Mouse (Mus musculus) kidney, postnatal 14 days (tissue): Measurements from ENCODE around the gene Rfx2.

Source experiments
- DNase-seq: peaks from one replicate; pipeline ENCODE4 v3.0.0; 2022; ENCODE audit warnings: mixed read lengths

Gene Rfx2

DNA sequence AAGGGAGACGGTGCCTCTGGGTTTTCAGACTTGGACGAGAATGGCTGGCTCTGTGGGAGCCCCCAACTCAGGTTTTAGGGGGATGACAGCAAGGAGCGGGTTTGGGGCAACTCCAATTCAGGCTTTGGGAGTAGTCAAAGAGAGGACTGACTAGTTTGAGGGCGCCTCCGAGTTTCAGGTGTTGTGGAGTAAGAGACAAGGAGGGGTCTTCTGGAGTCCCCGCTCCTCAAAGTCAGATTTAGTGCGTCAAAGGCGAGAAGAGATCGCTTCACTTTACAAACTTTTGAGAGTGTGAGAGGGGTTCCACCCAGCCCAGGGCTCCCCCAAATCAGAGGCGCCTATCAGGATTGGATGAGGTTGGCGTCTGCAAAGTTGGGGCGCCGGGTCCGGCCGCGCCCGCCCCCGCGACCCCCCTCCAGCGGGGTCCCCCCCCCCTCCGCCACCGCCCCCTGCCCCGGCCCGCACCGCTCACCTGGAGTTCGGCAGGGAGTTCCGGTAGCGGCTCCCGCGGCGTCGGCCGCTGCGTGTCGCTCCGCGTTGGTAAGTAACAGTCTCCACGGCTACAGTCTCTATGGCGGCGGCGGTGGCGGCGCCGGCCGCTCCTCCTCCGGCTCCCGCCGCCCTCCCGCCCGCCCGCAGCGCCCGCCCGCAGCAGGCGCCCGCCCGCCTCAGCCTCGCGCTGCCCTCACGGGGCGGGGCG lies at the start of gene Rfx2:
TSS of gene Rfx2 (minus strand) at position 603 of the 700 bp plus-strand sequence.
- no peak for DNase-seq

DNA sequence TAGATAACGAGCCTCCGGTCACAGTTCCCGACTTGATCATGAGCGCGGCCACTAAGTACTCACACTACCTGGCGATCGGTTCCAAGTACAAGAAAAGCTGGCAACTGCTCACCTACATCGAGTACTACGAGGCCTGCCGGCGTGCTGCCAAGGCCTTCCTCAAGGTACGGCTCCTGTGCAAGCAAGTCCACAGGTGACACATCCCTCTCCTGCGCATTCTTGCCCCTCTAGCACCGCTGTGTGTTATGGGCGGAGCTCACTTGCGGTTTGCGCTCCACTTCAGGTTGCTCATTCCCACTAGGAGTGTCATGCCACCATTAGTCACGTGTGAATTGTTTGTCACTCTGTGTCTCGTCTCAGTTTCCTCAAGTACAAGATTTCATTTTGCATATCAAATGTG lies 46.6 kb upstream of the Rfx2 start:
- no peak for DNase-seq

DNA sequence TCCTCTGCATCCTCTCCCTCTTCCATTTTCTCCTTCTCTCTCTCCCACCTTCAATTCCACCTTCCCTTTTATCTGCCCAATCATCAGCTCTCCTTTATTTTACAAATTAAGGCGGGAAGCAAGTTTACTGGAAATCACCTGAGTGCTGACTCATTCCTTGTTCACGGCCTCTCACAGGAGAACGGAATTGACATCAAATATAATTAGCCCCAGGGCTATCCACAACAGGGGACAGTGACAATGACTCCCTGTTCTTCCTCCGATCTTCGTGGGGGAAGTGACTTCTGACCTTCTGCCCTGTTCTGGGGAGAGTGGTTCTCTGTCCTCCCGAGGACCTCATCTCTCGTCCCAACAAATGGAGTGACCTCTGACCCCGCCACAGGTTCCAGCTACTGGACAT lies 46.2 kb upstream of the Rfx2 start:
- no peak for DNase-seq

DNA sequence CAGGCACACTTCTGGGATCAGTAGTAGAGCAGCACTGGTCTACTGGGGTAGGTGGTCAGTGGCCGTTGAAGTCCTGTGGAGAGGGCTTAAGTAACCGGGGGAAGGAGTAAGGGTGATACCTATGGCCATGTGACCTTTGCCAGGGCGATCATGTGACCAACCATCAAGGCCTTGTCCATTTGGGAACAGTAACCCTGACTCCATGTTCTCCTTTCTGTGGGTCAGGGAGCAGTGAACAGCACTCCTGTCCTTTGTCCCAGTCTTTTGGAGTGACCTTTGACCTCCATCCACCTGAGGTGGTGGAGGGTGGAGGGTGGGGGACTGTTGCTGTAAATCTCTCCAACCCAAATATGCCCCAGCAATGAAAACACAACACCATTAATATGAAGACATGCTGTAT lies 45.7 kb upstream of the Rfx2 start:
- DNase-seq = no peak

DNA sequence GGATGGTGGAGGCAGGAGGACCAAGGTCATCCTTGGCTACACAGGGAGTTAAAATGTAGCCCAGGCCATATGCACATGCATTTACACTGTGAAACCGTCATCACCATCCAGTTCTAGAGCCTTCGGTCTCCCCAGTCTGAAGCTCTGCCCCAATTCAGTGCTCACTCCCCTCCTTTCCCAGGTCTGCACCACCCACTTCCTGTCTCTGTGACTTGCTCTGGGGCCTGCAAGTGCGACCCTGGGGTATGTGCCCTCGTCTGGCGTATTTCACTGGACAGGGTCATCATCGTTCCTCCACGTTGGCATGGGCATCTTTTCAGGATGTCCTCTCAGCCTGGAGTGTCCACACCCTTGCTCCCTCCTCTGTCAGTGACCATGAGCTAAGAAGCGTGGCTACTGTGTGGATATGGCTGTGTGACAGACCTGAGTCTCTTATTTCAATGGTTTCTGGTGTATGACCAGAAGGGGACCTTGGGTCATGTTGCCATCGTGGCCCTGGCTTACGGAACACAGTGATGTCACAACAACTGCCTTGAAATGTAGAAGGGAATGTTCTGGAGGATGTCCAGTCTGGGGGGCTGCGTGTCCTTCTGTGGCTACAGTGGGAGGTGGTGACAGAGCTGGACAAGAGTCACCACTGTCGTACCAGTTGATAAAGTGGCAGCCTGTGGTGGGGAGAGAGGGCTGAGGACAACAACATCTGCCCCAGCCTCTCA lies 44.3 kb upstream of the Rfx2 start, which contains the start of gene 1700061G19Rik:
TSS of gene 1700061G19Rik (plus strand) at position 542 of the 716 bp plus-strand sequence.
- no peak for DNase-seq

DNA sequence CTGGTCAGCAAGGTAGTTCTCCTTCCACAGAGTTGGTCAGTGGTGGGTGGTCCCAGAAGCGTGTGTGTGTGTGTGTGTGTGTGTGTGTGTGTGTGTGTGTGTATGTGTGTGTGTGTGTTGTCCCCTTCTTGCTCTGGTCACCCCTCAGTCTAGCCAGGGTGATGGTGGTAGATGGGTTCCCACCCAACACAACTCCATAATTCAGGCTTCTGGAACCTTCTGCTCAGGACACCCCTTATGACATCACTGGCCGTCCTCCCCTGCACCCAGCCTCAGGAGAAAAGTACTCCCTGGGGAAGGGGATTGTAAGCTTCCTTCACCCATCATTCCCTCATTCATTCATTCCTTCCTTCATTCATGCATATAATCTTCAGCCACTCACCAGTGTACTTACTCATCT lies 43.4 kb upstream of the Rfx2 start, which contains the start of gene Acsbg2:
TSS of gene Acsbg2 (minus strand) at position 211 of the 400 bp plus-strand sequence.
- DNase-seq = no peak

DNA sequence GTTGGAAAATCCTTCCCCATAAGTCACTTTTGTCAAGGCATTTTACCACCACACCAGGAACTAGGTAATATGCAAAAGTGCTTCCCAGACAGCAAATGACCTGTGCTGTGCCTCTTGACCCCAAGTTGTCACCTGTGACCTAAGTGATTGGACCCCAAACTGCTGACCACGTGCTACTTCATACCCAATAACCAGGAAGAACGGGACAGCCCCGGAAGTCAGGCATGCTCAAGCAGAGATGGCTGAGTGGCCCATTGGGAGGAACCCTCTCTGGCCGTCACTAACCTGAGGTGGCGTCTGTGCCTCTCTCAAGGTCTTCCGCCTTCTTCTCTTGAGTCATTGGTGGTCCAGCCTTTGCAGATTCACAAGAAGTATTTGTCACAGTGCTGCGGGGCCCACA lies 41.7 kb upstream of the Rfx2 start:
- DNase-seq = no peak

DNA sequence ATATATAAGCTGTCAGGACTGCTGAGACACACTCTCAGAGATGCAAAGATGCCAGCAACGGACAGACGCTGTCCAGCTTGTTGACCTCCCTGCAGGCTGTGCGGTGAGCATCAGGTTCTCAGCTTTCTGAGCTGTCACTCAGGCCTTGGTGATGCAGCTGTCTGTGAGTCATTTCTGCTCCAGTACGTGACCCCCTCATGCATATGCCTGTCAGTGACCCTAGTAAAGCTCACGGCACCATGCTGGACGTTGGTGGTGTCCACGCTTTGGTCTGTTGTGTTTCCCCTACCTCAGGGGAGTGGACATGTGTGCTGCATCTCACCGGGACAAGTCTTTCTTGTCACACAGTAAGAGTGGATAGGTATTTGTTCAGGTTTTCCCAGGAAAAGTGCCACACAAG lies 41.0 kb upstream of the Rfx2 start:
- no peak for DNase-seq

DNA sequence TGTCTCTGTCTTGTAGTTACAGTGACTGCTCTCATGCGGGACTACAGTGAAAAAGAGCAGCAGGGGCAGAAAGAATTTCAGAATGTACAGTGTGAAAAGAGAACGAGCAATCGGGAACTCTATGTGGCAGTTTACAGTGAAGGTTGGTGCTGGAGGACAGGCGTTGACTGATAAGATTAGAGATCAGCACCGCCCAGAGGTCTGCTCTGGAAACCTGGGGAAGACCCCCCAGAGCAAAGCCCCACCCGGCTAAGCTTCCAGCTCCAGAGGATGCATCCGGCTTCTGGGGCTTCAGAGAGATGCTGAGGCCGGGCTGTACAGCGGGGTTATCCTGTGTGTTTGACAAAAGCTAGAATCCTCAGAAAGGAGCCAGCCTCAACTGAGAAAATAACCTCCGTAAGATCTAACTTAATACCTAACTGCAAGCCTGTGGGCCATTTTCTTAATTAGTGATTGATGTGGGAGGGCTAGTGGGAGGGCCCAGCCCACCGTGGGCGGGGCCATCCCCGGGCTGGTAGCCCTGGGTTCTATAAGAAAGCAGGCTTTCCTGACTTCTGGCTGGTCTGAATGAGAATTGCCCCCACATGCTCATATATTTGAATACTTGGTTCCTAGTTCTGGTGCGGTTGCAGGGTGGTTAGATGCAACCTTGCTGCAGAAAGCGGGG lies 39.6 kb upstream of the Rfx2 start:
- no peak for DNase-seq

DNA sequence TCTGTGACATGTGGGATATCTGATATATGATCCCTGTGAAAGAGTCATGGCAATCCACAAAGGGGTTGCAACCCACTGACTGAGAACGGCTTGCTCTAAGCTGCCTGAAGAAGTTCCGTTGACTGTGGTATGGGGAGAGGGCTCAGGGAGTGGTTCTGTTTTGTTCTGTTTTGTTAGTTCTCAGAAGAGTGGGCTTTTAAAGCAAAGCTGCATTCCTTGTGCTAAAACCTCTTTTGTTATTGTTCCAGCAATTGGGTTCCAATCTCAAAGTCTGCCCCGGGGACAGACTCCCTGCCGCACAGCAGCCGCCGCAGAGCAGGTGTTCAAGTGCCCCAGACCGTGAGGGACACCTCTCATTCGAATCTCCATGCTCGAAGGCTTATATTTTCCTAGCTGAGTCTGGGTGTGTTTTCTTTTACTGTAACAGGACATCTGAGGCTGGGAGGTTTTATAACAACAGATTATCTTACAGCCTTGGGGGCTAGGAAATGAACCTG lies 38.7 kb upstream of the Rfx2 start:
- no peak for DNase-seq

DNA sequence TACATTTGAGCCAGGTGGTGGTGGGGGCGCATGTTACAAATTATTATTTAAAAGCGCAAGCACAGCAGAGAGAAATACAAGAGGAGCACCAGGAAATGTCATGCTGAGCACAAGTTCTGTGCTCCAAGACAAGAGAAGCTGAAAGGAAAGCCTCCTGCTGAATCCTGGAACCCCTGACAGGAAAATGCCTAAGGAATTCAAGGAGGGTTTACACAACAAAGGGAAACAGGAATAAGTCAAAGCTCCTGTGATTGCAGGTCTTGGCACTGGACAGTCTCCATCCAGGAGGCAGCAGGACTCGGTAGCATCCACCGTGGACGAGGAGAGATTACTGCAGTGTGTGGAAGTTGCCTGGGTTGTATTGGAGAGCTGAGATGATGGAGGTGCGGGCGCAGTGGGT lies 35.3 kb upstream of the Rfx2 start:
- no peak for DNase-seq

DNA sequence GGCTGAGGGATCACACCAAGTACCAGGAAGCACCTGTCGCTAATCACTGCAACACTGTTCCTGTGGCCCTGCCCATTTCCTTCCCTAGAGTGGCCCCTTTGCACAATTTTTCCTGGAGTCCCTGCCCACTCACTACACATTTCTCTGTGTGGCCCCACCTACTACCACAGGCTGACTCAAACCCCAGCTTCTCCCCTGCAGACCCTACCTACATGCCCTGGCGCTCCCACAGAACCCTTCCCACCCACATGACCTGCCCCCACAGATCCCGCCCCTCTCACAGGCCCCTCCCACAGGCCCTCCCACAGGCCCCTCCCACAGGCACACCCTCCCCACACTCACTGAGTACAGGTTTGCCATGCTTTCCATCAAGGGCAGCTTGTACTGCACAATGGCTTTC lies 30.4 kb upstream of the Rfx2 start:
- peak; percentile 17 for DNase-seq

DNA sequence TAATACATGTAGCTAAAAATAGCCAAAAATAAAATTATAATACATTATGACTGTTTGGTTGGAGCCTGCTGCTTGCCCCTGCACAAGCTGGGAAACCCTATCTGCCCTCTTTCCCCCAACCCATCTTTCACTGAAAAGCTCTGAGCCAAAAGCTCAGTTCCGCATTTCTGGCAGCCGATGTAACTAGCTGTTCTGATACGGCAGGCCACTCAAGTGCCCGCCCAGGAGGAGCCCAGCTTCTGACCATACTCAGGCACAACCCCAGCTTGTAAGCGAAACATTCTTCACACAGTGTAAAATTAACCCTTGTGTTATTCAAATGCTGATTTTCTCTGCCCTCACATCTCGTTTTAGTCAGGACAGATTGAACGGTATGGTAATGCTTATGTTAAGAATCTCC lies 28.1 kb upstream of the Rfx2 start:
- DNase-seq = no peak

DNA sequence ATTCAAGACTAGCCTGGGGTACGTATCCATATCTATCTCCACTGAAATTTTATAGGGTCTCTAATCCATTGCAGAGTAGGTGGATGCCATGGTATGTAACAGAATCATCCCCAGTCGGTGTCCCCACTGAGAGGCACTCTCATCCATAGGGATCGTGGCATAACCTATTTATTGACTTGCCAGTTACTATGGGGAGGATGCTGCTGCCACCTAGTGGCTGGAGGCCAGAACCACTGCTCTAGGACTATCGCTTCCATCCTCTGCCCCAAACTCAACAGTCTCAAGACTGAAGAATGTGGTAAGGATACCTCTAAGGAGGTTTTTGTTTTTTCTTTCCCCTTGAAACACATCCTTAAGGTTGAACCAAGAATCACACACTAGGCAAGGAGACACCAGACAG lies 27.4 kb upstream of the Rfx2 start:
- DNase-seq = peak; percentile 65

DNA sequence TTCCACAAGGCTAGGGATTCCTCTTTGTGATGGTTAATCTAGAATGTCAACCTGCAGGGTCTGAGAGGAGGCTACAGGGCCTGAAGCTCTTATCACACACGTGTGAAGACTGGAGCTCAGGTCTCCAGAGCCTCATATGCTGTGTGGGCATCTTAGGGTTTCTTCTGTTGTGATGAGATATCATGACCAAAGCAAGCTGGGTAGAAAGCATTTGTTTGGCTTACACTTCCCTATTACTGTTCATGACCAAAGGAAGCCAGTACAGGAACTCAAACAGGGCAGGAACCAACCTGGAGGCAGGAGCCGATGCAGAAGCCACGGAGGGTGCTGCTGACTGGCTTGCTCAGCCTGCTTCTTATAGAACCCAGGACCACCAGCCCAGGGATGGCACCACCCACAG lies 24.6 kb upstream of the Rfx2 start:
- no peak for DNase-seq

DNA sequence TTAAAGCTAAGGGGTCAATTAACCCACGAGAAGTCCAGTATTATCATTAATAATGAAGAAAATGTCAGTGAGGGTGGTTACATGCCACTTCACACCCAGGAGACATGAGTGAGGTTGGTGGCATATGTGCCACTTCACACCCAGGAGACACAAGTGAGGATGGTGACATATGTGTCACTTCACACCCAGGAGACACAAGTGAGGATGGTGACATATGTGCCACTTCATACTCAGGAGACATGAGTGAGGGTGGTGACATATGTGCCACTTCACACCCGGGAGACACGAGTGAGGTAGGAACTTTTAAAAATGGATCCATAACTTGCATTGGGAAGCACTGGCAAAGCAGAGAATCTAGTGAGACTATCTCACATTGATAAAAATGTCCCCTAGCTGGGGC lies 20.4 kb upstream of the Rfx2 start:
- no peak for DNase-seq

DNA sequence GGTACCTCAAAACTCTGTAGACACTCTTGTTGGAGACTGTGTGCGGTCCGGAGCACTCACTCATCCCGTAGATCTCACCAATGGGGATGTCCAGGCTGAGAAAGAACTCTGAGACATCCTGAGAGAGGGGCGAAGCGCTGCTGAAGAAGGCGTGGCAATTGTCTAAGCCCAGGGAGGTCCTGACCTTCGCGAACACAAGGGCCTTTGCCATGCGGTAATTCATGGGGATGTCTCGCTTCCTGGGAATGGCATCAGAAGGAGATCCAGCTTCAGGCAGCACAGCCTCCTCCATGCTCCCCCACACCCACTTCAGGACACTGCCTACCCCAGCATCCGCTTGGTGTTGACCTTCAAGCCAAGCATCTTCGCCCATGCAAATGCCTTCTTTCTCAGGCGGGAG lies 18.9 kb upstream of the Rfx2 start:
- DNase-seq = no peak

DNA sequence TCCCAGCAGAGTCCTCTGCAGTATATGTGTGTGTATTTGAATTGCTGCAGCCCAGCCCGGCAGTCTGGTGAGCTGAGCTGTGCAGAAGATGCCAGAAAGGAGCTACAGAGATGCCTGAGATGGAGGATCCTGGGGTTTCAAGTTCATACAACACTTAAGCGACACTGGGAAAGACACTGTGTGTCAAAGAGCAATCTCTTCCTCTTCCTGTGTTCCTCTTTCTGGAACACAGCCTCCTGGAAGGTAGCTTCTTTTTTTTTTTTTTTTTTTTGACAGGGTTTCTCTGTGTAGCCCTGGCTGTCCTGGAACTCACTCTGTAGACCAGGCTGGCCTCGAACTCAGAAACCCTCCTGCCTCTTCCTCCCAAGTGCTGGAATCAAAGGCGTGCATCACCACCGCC lies 18.0 kb upstream of the Rfx2 start:
- no peak for DNase-seq

DNA sequence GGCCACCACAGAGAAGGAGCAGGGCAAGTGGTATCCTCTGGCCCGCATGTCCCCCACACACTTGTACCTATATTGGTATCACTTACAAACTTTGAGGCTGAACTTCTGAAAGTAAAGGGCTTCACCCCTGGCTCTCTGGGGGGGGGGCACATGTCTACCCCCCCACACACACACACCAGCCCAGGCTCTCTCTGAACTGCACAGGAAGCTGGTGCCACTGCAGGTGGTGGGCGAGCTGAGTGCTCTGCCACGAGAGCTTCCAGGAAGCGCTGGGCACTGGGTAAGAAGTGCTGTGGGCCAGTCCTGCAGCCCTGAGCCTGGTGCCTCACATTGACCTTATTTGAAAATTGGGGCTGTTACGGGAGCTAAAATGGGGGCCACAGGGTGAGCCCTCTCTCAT lies 12.9 kb upstream of the Rfx2 start:
- no peak for DNase-seq

DNA sequence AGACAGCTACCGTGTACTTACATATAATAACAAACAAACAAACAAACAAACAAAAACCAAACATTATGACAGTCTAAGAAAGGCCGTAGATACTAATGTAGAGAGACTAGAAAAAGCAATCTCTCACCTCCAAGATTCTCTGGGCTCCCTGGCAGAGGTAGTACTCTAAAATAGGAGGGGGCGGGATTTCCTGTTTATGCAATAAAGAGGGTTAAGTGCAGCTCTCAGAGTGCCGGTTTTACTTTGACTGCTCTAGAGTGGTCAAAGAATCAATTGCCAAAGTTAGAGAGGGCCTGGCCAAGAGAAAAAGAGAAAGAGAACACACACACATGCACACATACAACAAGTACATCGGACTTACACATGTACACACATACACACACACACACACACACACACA lies 11.4 kb upstream of the Rfx2 start:
- DNase-seq = no peak

DNA sequence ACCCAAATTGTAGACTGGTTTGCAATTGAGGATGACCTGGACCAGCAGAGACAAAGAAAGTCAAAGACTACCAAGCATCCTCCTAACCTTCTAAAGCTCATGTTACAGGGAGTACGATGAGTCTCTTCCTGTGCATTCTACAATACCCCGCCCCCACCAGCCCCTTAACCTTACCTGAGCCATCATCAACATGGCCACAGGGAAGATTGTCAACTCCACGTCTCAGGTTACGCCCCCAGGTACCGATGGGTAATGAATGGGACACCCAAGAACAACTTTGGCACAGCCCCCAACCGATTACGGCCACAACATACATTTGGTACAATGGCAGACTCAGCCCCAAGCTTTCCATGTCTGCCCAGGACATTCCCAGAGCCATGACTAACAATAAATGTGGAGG lies 9.7 kb upstream of the Rfx2 start:
- DNase-seq = no peak

DNA sequence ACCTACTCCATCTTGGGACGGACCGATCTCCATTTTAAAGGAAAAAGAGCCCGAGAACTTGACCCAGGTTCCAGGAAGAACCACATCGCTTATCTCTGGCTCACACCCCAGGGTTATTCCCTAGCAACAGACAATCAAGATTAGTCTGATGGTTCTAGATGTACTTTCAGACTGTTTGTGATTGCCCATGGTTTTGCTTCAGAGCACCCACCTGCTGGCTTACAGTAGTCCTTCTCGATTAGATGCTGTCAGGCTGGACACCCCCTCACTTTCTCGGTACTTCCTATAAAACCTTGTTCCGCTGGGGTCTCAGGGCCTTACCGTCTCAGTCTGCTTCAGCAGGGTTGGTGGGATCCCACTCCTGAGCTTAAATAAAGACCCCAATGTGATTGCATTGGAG lies 5.5 kb upstream of the Rfx2 start:
- no peak for DNase-seq

DNA sequence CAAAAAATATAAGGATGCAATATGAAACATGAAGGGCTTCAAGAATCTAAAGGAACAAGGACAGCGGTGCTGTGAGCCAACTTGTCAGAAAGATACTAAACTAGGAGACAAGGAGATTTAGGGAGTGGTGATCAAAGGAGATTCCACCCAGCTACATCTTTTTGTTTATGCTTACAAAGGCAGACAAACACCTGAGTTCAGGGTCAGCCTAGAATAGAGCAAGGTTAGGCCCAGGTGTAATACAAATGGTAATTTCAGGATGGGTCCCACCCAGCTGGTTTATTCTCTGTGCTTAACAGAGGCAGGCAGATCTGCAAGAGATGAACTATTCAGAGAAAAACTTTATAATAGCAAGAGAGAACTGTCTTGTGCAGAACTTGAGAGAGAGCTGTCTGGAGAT lies 2.6 kb upstream of the Rfx2 start:
- DNase-seq = no peak

DNA sequence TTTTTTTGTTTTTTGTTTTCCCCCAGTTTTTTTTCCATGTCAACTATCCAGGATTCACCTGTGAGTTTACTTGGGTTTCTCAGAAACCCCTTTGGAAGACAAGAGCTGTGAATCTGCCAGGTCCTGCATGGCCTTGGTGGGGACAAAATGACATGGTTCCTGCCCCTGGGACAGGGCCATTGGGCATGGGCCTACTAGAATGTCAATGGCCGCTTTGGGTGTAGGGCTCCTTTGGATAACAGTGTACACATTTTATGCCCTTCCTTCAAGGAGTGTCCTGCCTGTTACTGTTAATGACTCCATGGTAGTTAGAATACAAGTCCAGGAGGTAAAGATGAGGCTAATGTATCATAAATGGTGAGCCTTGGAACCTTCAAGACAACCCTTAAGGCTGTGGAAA lies 2.1 kb upstream of the Rfx2 start:
- no peak for DNase-seq
